Mouse (Mus musculus): ENCODE results near the gene D630039A03Rik. TPM values are rescaled to one million over a fixed set of nuclear protein-coding genes. Genes with fewer than 3 reads are reported as not detected.
A peak's percentile ranks its signal among the peaks of the same experiment; 100 is the strongest.

Gene D630039A03Rik
- polyA plus RNA-seq, 1 experiment from 2014 or later: not detected

DNA sequence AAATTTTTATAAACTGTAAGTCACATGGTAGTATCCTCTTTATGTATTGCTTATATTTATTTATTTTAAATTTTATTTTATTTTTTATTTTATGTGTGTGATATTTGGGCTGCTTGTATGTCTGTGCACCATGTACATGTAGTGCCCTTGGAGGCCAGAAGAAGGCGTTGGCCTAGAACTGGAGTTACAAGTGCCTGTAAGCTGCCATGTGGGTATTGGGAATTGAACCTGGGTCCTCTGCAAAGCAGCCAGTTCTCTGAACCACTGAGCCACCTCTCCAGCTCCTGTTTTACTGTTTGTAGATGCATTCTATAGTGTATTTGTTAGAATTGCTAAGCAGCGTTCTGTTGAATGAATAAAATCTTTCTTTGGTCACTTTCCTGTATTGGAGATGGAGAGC lies 27.9 kb downstream of the D630039A03Rik start:
- Histone ChIP-seq H3K9ac (ENCODE audit: low read length) (no peak overlapping the region), H3K4me2 (ENCODE audit: low read depth, low read length, severe bottlenecking) (no peak overlapping the region), H3K4me1 (replicated peaks; ENCODE audit: control insufficient read depth, insufficient read depth, low read length) (peaks cover 9% of the 10 kb centered on the region; the same call in 1 of the 2 replicates), H3K27me3 (ENCODE audit: control insufficient read depth, insufficient read depth, low read length) (no peaks in the 10 kb centered on the region), H3K9me3 (ENCODE audit: control insufficient read depth, low read length) (no peaks in the 10 kb centered on the region), H3K36me3 (ENCODE audit: control insufficient read depth, insufficient read depth, low read length) (no peaks in the 10 kb centered on the region), H3K4me3 (ENCODE audit: low read depth, low read length) (no peak overlapping the region), H3K27ac (ENCODE audit: low read depth, low read length) (no peak overlapping the region)
- ATAC-seq (replicated peaks; ENCODE audit: low FRiP score): no peak
- no peak for DNase-seq (ENCODE audit: low spot score)
- 93% methylated on average over 2 of the region's 2 CpGs for WGBS

DNA sequence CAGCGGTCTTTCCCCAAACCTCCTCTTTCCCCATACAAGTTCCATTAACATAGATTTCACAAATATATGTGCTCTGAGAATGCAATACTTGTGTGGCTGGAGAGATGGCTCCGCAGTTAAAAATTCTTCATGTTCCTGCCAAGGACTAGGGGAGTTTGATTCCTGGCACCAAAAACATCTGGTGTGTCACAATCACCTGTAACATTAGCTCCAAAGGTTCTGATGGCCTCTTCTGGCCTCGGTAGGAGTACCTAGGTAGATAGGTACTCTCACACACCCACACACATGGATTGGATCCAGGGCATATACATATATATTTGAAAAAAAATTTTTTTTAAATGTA lies 29.2 kb downstream of the D630039A03Rik start:
- Histone ChIP-seq H3K4me2 (ENCODE audit: low read depth, low read length, severe bottlenecking) (no peak overlapping the region), H3K36me3 (ENCODE audit: control insufficient read depth, insufficient read depth, low read length) (no peaks in the 10 kb centered on the region), H3K9me3 (ENCODE audit: control insufficient read depth, low read length) (no peaks in the 10 kb centered on the region), H3K4me1 (replicated peaks; ENCODE audit: control insufficient read depth, insufficient read depth, low read length) (peaks cover 8% of the 10 kb centered on the region; the same call in 1 of the 2 replicates), H3K9ac (ENCODE audit: low read length) (no peak overlapping the region), H3K27me3 (ENCODE audit: control insufficient read depth, insufficient read depth, low read length) (no peaks in the 10 kb centered on the region), H3K27ac (ENCODE audit: low read depth, low read length) (no peak overlapping the region), H3K4me3 (ENCODE audit: low read depth, low read length) (no peak overlapping the region)
- 93% methylated on average over 3 of the region's 3 CpGs for WGBS
- no peak for DNase-seq (ENCODE audit: low spot score)
- ATAC-seq (replicated peaks; ENCODE audit: low FRiP score): no peak

GRCm38 (mm10) chr4:57886066-57886887 lies 29.8 kb downstream of the D630039A03Rik start:
- H3K4me3 ChIP-seq (ENCODE audit: low read depth, low read length): no peak overlapping the region
- DNase-seq (ENCODE audit: low spot score): peak; percentile 67

GRCm38 (mm10) chr4:57885186-57885585 lies 30.9 kb downstream of the D630039A03Rik start:
- Histone ChIP-seq H3K4me2 (ENCODE audit: low read depth, low read length, severe bottlenecking) (no peak overlapping the region), H3K4me3 (ENCODE audit: low read depth, low read length) (no peak overlapping the region), H3K9ac (ENCODE audit: low read length) (no peak overlapping the region), H3K27me3 (ENCODE audit: control insufficient read depth, insufficient read depth, low read length) (no peaks in the 10 kb centered on the region), H3K36me3 (ENCODE audit: control insufficient read depth, insufficient read depth, low read length) (no peaks in the 10 kb centered on the region), H3K4me1 (replicated peaks; ENCODE audit: control insufficient read depth, insufficient read depth, low read length) (0 out of 2 replicates have a peak, but pooled peaks cover 3% of the 10 kb centered on the region), H3K27ac (ENCODE audit: low read depth, low read length) (no peak overlapping the region), H3K9me3 (ENCODE audit: control insufficient read depth, low read length) (no peaks in the 10 kb centered on the region)
- no peak for DNase-seq (ENCODE audit: low spot score)
- 77% methylated on average over 2 of the region's 2 CpGs for WGBS
- ATAC-seq (replicated peaks; ENCODE audit: low FRiP score): no peak

More at GRCm38 (mm10) chr4:57886066-57886887, 29.8 kb downstream of the D630039A03Rik start:
- Histone ChIP-seq H3K4me2 (ENCODE audit: low read depth, low read length, severe bottlenecking) (no peak overlapping the region), H3K27ac (ENCODE audit: low read depth, low read length) (no peak overlapping the region), H3K4me1 (replicated peaks; ENCODE audit: control insufficient read depth, insufficient read depth, low read length) (peaks cover 4% of the 10 kb centered on the region; the same call in 1 of the 2 replicates), H3K27me3 (ENCODE audit: control insufficient read depth, insufficient read depth, low read length) (no peaks in the 10 kb centered on the region), H3K9me3 (ENCODE audit: control insufficient read depth, low read length) (no peaks in the 10 kb centered on the region), H3K36me3 (ENCODE audit: control insufficient read depth, insufficient read depth, low read length) (no peaks in the 10 kb centered on the region), H3K9ac (ENCODE audit: low read length) (no peak overlapping the region)
- WGBS: 77% methylated on average over 11 of the region's 11 CpGs
- ATAC-seq (replicated peaks; ENCODE audit: low FRiP score): no peak

- no peak overlapping the region for H3K4me2 ChIP-seq (ENCODE audit: low read depth, low read length, severe bottlenecking)
- H3K27me3 ChIP-seq (ENCODE audit: control insufficient read depth, insufficient read depth, low read length): no peaks in the 10 kb centered on the region
- WGBS: 81% methylated on average over 3 of the region's 3 CpGs
- no peak overlapping the region for H3K27ac ChIP-seq (ENCODE audit: low read depth, low read length)
- DNase-seq (ENCODE audit: low spot score) (no peak), ATAC-seq (replicated peaks; ENCODE audit: low FRiP score) (no peak)
- H3K9ac ChIP-seq (ENCODE audit: low read length): no peak overlapping the region
- H3K4me1 ChIP-seq (replicated peaks; ENCODE audit: control insufficient read depth, insufficient read depth, low read length): 0 out of 2 replicates have a peak, but pooled peaks cover 5% of the 10 kb centered on the region
- no peaks in the 10 kb centered on the region for H3K9me3 ChIP-seq (ENCODE audit: control insufficient read depth, low read length)
- no peak overlapping the region for H3K4me3 ChIP-seq (ENCODE audit: low read depth, low read length)
- no peaks in the 10 kb centered on the region for H3K36me3 ChIP-seq (ENCODE audit: control insufficient read depth, insufficient read depth, low read length)
Measured at GRCm38 (mm10) chr4:57884511-57884910, 31.6 kb downstream of the D630039A03Rik start.

GRCm38 (mm10) chr4:57883520-57884421 lies 32.3 kb downstream of the D630039A03Rik start:
- H3K4me3 ChIP-seq (ENCODE audit: low read depth, low read length): no peak overlapping the region
- no peak overlapping the region for H3K4me2 ChIP-seq (ENCODE audit: low read depth, low read length, severe bottlenecking)
- no peaks in the 10 kb centered on the region for H3K36me3 ChIP-seq (ENCODE audit: control insufficient read depth, insufficient read depth, low read length)
- 85% methylated on average over 7 of the region's 7 CpGs for WGBS
- DNase-seq (ENCODE audit: low spot score) (no peak), ATAC-seq (replicated peaks; ENCODE audit: low FRiP score) (no peak)
- H3K9ac ChIP-seq (ENCODE audit: low read length): no peak overlapping the region
- no peaks in the 10 kb centered on the region for H3K9me3 ChIP-seq (ENCODE audit: control insufficient read depth, low read length)
- 0 out of 2 replicates have a peak, but pooled peaks cover 5% of the 10 kb centered on the region for H3K4me1 ChIP-seq (replicated peaks; ENCODE audit: control insufficient read depth, insufficient read depth, low read length)
- H3K27ac ChIP-seq (ENCODE audit: low read depth, low read length): no peak overlapping the region
- H3K27me3 ChIP-seq (ENCODE audit: control insufficient read depth, insufficient read depth, low read length): no peaks in the 10 kb centered on the region

- no peak overlapping the region for H3K4me2 ChIP-seq (ENCODE audit: low read depth, low read length, severe bottlenecking)
- 0 out of 2 replicates have a peak, but pooled peaks cover 2% of the 10 kb centered on the region for H3K4me1 ChIP-seq (replicated peaks; ENCODE audit: control insufficient read depth, insufficient read depth, low read length)
- DNase-seq (ENCODE audit: low spot score) (peak; percentile 89), ATAC-seq (replicated peaks; ENCODE audit: low FRiP score) (peak; percentile 60; the same call in 1 of the 2 replicates)
- H3K9ac ChIP-seq (ENCODE audit: low read length): no peak overlapping the region
- no peak overlapping the region for H3K4me3 ChIP-seq (ENCODE audit: low read depth, low read length)
- H3K36me3 ChIP-seq (ENCODE audit: control insufficient read depth, insufficient read depth, low read length): no peaks in the 10 kb centered on the region
- 13% methylated on average over 6 of the region's 6 CpGs for WGBS
- no peaks in the 10 kb centered on the region for H3K9me3 ChIP-seq (ENCODE audit: control insufficient read depth, low read length)
- no peak overlapping the region for H3K27ac ChIP-seq (ENCODE audit: low read depth, low read length)
- H3K27me3 ChIP-seq (ENCODE audit: control insufficient read depth, insufficient read depth, low read length): no peaks in the 10 kb centered on the region
Measured at GRCm38 (mm10) chr4:57879804-57880357, 36.2 kb downstream of the D630039A03Rik start.

DNA sequence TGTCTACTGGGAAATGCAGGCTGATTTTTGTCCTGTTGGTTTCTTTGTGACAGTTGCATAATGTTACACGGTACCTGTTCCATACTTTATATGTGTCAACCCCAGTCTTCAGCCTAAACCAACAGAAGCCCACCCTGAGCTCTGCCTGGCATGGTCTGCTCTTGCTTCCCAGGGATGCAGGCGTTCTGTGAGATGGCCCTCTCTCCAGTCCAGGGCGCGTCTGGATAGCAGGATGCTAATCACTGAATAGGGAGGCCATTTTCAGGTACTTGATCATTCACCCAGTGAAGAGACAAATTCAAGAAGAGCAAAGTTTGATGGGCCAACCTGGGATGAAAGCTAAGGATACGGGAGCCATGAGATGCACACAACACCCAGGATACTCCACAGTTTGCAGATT lies 37.0 kb downstream of the D630039A03Rik start:
- Histone ChIP-seq H3K4me1 (replicated peaks; ENCODE audit: control insufficient read depth, insufficient read depth, low read length) (0 out of 2 replicates have a peak, but pooled peaks cover 2% of the 10 kb centered on the region), H3K9ac (ENCODE audit: low read length) (no peak overlapping the region), H3K4me3 (ENCODE audit: low read depth, low read length) (no peak overlapping the region), H3K36me3 (ENCODE audit: control insufficient read depth, insufficient read depth, low read length) (no peaks in the 10 kb centered on the region), H3K27me3 (ENCODE audit: control insufficient read depth, insufficient read depth, low read length) (no peaks in the 10 kb centered on the region), H3K9me3 (ENCODE audit: control insufficient read depth, low read length) (no peaks in the 10 kb centered on the region), H3K4me2 (ENCODE audit: low read depth, low read length, severe bottlenecking) (no peak overlapping the region), H3K27ac (ENCODE audit: low read depth, low read length) (no peak overlapping the region)
- ATAC-seq (replicated peaks; ENCODE audit: low FRiP score) (no peak), DNase-seq (ENCODE audit: low spot score) (no peak)
- 93% methylated on average over 5 of the region's 5 CpGs for WGBS
